Mouse (Mus musculus): ENCODE data around the gene Ccng2. TPM values are rescaled to one million over a fixed set of nuclear protein-coding genes. Genes with fewer than 3 reads are reported as not detected.

The Ccng2 gene
- polyA plus RNA-seq (2014; fragmentation: Nextera tagmentation; extraction: Ambion mirVana): 38.4 and 40.3 TPM in 2 replicates

- Histone ChIP-seq H3K9ac (replicated peaks; ENCODE audit: low read depth, low read length) (peak within 1 kb of the TSS; percentile 88), H3K4me3 (ENCODE audit: low read depth, low read length) (peak within 1 kb of the TSS; percentile 87), H3K27me3 (ENCODE audit: control insufficient read depth, insufficient read depth, low read length) (no peaks in the 10 kb centered on the region), H3K27ac (ENCODE audit: low read length) (peak within 1 kb of the TSS; percentile 91), H3K36me3 (ENCODE audit: control insufficient read depth, insufficient read depth, low read length) (peaks cover 15% of the 10 kb centered on the region), H3K4me2 (replicated peaks; ENCODE audit: low read depth, low read length) (peak within 1 kb of the TSS; percentile 59), H3K9me3 (ENCODE audit: control insufficient read depth, low read depth, low read length) (no peaks in the 10 kb centered on the region), H3K4me1 (ENCODE audit: control insufficient read depth, insufficient read depth, low read length) (peaks cover 14% of the 10 kb centered on the region)
- ATAC-seq (ENCODE audit: insufficient number of reproducible peaks, insufficient read depth, low FRiP score, low read depth): peak; percentile 97
- WGBS: under 1% methylated on average over 54 of the region's 54 CpGs
These were observed at the start of gene Ccng2 for GRCm38 (mm10) chr5:93266883-93267704. Ccng2 (plus strand) TSS chr5:93267257.

GRCm38 (mm10) chr5:93218375-93218774, 48.7 kb upstream of the Ccng2 start:
- no peak overlapping the region for H3K27ac ChIP-seq (ENCODE audit: low read length)
- H3K27me3 ChIP-seq (ENCODE audit: control insufficient read depth, insufficient read depth, low read length): no peaks in the 10 kb centered on the region
- no peak for ATAC-seq (ENCODE audit: insufficient number of reproducible peaks, insufficient read depth, low FRiP score, low read depth)
- no peaks in the 10 kb centered on the region for H3K36me3 ChIP-seq (ENCODE audit: control insufficient read depth, insufficient read depth, low read length)
- no peak overlapping the region for H3K9ac ChIP-seq (replicated peaks; ENCODE audit: low read depth, low read length)
- H3K9me3 ChIP-seq (ENCODE audit: control insufficient read depth, low read depth, low read length): no peaks in the 10 kb centered on the region
- WGBS: 77% methylated on average over 3 of the region's 3 CpGs
- H3K4me1 ChIP-seq (ENCODE audit: control insufficient read depth, insufficient read depth, low read length): no peaks in the 10 kb centered on the region
- H3K4me3 ChIP-seq (ENCODE audit: low read depth, low read length): no peak overlapping the region
- no peak overlapping the region for H3K4me2 ChIP-seq (replicated peaks; ENCODE audit: low read depth, low read length)

- Histone ChIP-seq H3K9ac (replicated peaks; ENCODE audit: low read depth, low read length) (no peak overlapping the region), H3K4me3 (ENCODE audit: low read depth, low read length) (no peak overlapping the region), H3K36me3 (ENCODE audit: control insufficient read depth, insufficient read depth, low read length) (no peaks in the 10 kb centered on the region), H3K27ac (ENCODE audit: low read length) (no peak overlapping the region), H3K27me3 (ENCODE audit: control insufficient read depth, insufficient read depth, low read length) (no peaks in the 10 kb centered on the region), H3K9me3 (ENCODE audit: control insufficient read depth, low read depth, low read length) (no peaks in the 10 kb centered on the region), H3K4me1 (ENCODE audit: control insufficient read depth, insufficient read depth, low read length) (no peaks in the 10 kb centered on the region), H3K4me2 (replicated peaks; ENCODE audit: low read depth, low read length) (no peak overlapping the region)
- 58% methylated on average over 3 of the region's 3 CpGs for WGBS
- ATAC-seq (ENCODE audit: insufficient number of reproducible peaks, insufficient read depth, low FRiP score, low read depth): no peak
These were observed 45.4 kb upstream of the Ccng2 start for GRCm38 (mm10) chr5:93221661-93222060.

GRCm38 (mm10) chr5:93224549-93224948, 42.5 kb upstream of the Ccng2 start:
- no peak overlapping the region for H3K4me3 ChIP-seq (ENCODE audit: low read depth, low read length)
- H3K4me1 ChIP-seq (ENCODE audit: control insufficient read depth, insufficient read depth, low read length): no peaks in the 10 kb centered on the region

GRCm38 (mm10) chr5:93227157-93227556, 39.9 kb upstream of the Ccng2 start:
- no peak overlapping the region for H3K9ac ChIP-seq (replicated peaks; ENCODE audit: low read depth, low read length)
- no peaks in the 10 kb centered on the region for H3K9me3 ChIP-seq (ENCODE audit: control insufficient read depth, low read depth, low read length)
- H3K4me3 ChIP-seq (ENCODE audit: low read depth, low read length): no peak overlapping the region
- H3K27me3 ChIP-seq (ENCODE audit: control insufficient read depth, insufficient read depth, low read length): no peaks in the 10 kb centered on the region
- no peak overlapping the region for H3K4me2 ChIP-seq (replicated peaks; ENCODE audit: low read depth, low read length)
- H3K27ac ChIP-seq (ENCODE audit: low read length): no peak overlapping the region
- WGBS: 92% methylated on average over 3 of the region's 3 CpGs
- H3K36me3 ChIP-seq (ENCODE audit: control insufficient read depth, insufficient read depth, low read length): no peaks in the 10 kb centered on the region
- H3K4me1 ChIP-seq (ENCODE audit: control insufficient read depth, insufficient read depth, low read length): no peaks in the 10 kb centered on the region
- ATAC-seq (ENCODE audit: insufficient number of reproducible peaks, insufficient read depth, low FRiP score, low read depth): no peak

More at GRCm38 (mm10) chr5:93224549-93224948, 42.5 kb upstream of the Ccng2 start:
- Histone ChIP-seq H3K9me3 (ENCODE audit: control insufficient read depth, low read depth, low read length) (no peaks in the 10 kb centered on the region), H3K36me3 (ENCODE audit: control insufficient read depth, insufficient read depth, low read length) (no peaks in the 10 kb centered on the region), H3K9ac (replicated peaks; ENCODE audit: low read depth, low read length) (no peak overlapping the region), H3K27me3 (ENCODE audit: control insufficient read depth, insufficient read depth, low read length) (no peaks in the 10 kb centered on the region), H3K4me2 (replicated peaks; ENCODE audit: low read depth, low read length) (no peak overlapping the region), H3K27ac (ENCODE audit: low read length) (no peak overlapping the region)
- ATAC-seq (ENCODE audit: insufficient number of reproducible peaks, insufficient read depth, low FRiP score, low read depth): no peak
- 82% methylated on average over 2 of the region's 2 CpGs for WGBS

GRCm38 (mm10) chr5:93229527-93229926, 37.5 kb upstream of the Ccng2 start:
- no peaks in the 10 kb centered on the region for H3K4me1 ChIP-seq (ENCODE audit: control insufficient read depth, insufficient read depth, low read length)
- H3K27me3 ChIP-seq (ENCODE audit: control insufficient read depth, insufficient read depth, low read length): no peaks in the 10 kb centered on the region
- no peak overlapping the region for H3K4me3 ChIP-seq (ENCODE audit: low read depth, low read length)
- 78% methylated on average over 2 of the region's 2 CpGs for WGBS
- no peak overlapping the region for H3K27ac ChIP-seq (ENCODE audit: low read length)
- H3K4me2 ChIP-seq (replicated peaks; ENCODE audit: low read depth, low read length): no peak overlapping the region
- no peak overlapping the region for H3K9ac ChIP-seq (replicated peaks; ENCODE audit: low read depth, low read length)
- no peak for ATAC-seq (ENCODE audit: insufficient number of reproducible peaks, insufficient read depth, low FRiP score, low read depth)
- H3K36me3 ChIP-seq (ENCODE audit: control insufficient read depth, insufficient read depth, low read length): no peaks in the 10 kb centered on the region
- H3K9me3 ChIP-seq (ENCODE audit: control insufficient read depth, low read depth, low read length): no peaks in the 10 kb centered on the region

GRCm38 (mm10) chr5:93231721-93232120, 35.3 kb upstream of the Ccng2 start:
- no peak overlapping the region for H3K4me3 ChIP-seq (ENCODE audit: low read depth, low read length)
- H3K9ac ChIP-seq (replicated peaks; ENCODE audit: low read depth, low read length): no peak overlapping the region
- ATAC-seq (ENCODE audit: insufficient number of reproducible peaks, insufficient read depth, low FRiP score, low read depth): no peak
- no peaks in the 10 kb centered on the region for H3K4me1 ChIP-seq (ENCODE audit: control insufficient read depth, insufficient read depth, low read length)
- no peaks in the 10 kb centered on the region for H3K36me3 ChIP-seq (ENCODE audit: control insufficient read depth, insufficient read depth, low read length)
- WGBS: 74% methylated on average over 3 of the region's 3 CpGs
- H3K27ac ChIP-seq (ENCODE audit: low read length): no peak overlapping the region
- no peaks in the 10 kb centered on the region for H3K9me3 ChIP-seq (ENCODE audit: control insufficient read depth, low read depth, low read length)
- H3K4me2 ChIP-seq (replicated peaks; ENCODE audit: low read depth, low read length): no peak overlapping the region
- H3K27me3 ChIP-seq (ENCODE audit: control insufficient read depth, insufficient read depth, low read length): no peaks in the 10 kb centered on the region

- Histone ChIP-seq H3K4me3 (ENCODE audit: low read depth, low read length) (no peak overlapping the region), H3K9me3 (ENCODE audit: control insufficient read depth, low read depth, low read length) (no peaks in the 10 kb centered on the region), H3K36me3 (ENCODE audit: control insufficient read depth, insufficient read depth, low read length) (no peaks in the 10 kb centered on the region), H3K9ac (replicated peaks; ENCODE audit: low read depth, low read length) (no peak overlapping the region), H3K27ac (ENCODE audit: low read length) (no peak overlapping the region), H3K27me3 (ENCODE audit: control insufficient read depth, insufficient read depth, low read length) (no peaks in the 10 kb centered on the region), H3K4me2 (replicated peaks; ENCODE audit: low read depth, low read length) (no peak overlapping the region), H3K4me1 (ENCODE audit: control insufficient read depth, insufficient read depth, low read length) (no peaks in the 10 kb centered on the region)
- ATAC-seq (ENCODE audit: insufficient number of reproducible peaks, insufficient read depth, low FRiP score, low read depth): no peak
- WGBS: 92% methylated on average over 2 of the region's 2 CpGs
These were observed 34.2 kb upstream of the Ccng2 start for GRCm38 (mm10) chr5:93232838-93233237.
